10 mouse cellular contexts compared by ENCODE assay signal in the genomic region with DNA sequence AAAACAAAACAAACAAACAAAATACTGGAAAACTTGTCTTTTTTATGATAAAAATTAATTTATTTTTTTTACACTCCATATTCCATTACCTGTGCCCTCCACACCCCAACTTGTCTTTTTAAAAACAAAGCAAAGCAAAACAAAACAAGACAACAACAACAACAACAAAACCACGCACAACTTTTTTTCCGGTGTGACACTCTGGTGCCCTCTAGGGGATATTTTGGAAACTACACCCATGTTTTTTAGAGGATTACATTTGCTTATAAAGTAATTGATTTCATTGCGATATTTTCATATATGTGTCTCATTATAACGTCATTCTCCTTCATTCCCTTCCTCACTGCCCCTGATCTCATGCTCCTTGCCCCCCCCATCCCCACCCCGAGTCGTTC. TPM values are rescaled to one million over a fixed set of nuclear protein-coding genes. Genes with fewer than 3 reads are reported as not detected.
A peak's percentile ranks its signal among the peaks of the same experiment; 100 is the strongest.
DNase-seq lines count a peak whose midpoint lies in the region; TF ChIP-seq lines count a peak whose summit lies in the region.
"Had no signal": no experiment of that assay in that cellular context is flagged by ENCODE, and none has a peak within 500 bp of the region (broad histone marks: within the 10 kb centered on the region; RNA-seq: fewer than 3 reads in every experiment).

No protein-coding gene starts in this region.

- no peaks in the 10 kb centered on the region for H3K9me3 ChIP-seq in ES-Bruce4 (replicated peaks; ENCODE audit: control insufficient read depth, insufficient read depth, low read length, poor library complexity, severe bottlenecking)
- H3K9me3 ChIP-seq: heart, embryonic 13.5 days; neural tube, embryonic 12.5 days had no signal

- no peak overlapping the region for H3K27ac ChIP-seq in layer of hippocampus, adult 2 months
- H3K27ac ChIP-seq in ES-Bruce4 (ENCODE audit: insufficient read depth, low read length), result no peak overlapping the region
- H3K27ac ChIP-seq: heart, embryonic 13.5 days; neural tube, embryonic 12.5 days had no signal

- no peaks in the 10 kb centered on the region for H3K27me3 ChIP-seq in ES-Bruce4 (ENCODE audit: control insufficient read depth, insufficient read depth, low read length, poor library complexity, severe bottlenecking)
- H3K27me3 ChIP-seq: neural tube, embryonic 12.5 days had no signal

- no peaks in the 10 kb centered on the region for H3K4me1 ChIP-seq in ES-Bruce4 (ENCODE audit: control insufficient read depth, insufficient read depth, low read length)
- H3K4me1 ChIP-seq: heart, embryonic 13.5 days; neural tube, embryonic 12.5 days had no signal

- no peak for TF ChIP-seq POLR2A in ES-Bruce4 (IDR thresholded peaks at IDR 0.05; ENCODE audit: insufficient read depth, low read length)

- no peak for TF ChIP-seq EP300 in ES-Bruce4 (IDR thresholded peaks at IDR 0.05; ENCODE audit: insufficient read depth, low read depth, low read length)

- H3K9ac ChIP-seq in ES-Bruce4 (ENCODE audit: low read depth, poor library complexity, severe bottlenecking), result no peak overlapping the region
- H3K9ac ChIP-seq: heart, embryonic 13.5 days; neural tube, embryonic 12.5 days had no signal

- H3K36me3 ChIP-seq in ES-Bruce4 (ENCODE audit: control insufficient read depth, insufficient read depth, low read length, poor library complexity, severe bottlenecking), result no peaks in the 10 kb centered on the region
- H3K36me3 ChIP-seq: heart, embryonic 13.5 days; neural tube, embryonic 12.5 days had no signal

- TF ChIP-seq CTCF in layer of hippocampus, adult 2 months (conservative IDR thresholded peaks at IDR 0.05), result peak; percentile 91
- peak; percentile 1 for TF ChIP-seq CTCF in ES-Bruce4 (IDR thresholded peaks at IDR 0.05; ENCODE audit: low read depth, low read length)

- DNase-seq in cerebellum, adult 9-10 months, result peak; percentile 35
- no peak for DNase-seq in cerebellum, adult 8-10 months
- peak in 1 of 2 experiments; percentile 68 for DNase-seq in layer of hippocampus, adult 2 months (ENCODE audit: low spot score in 2 of 2)
- no peak for DNase-seq in layer of hippocampus, adult 9-11 months
- DNase-seq in lung, postnatal 25 days (ENCODE audit: low spot score), result peak; percentile 22
- DNase-seq in yolk sac, embryonic 10.5 days (ENCODE audit: low spot score), result no peak
- no peak for DNase-seq in left cerebral cortex, adult 9 months (ENCODE audit: low spot score in 2 of 2)

- no peak overlapping the region for H3K4me3 ChIP-seq in layer of hippocampus, adult 2 months
- H3K4me3 ChIP-seq in ES-Bruce4 (ENCODE audit: low read depth, low read length), result no peak overlapping the region
- H3K4me3 ChIP-seq: heart, embryonic 13.5 days; neural tube, embryonic 12.5 days had no signal

RNA-seq across cellular contexts. Expression of a gene that starts 11.2 kb away (rescaled TPM):
- total RNA-seq in layer of hippocampus, adult 2 months (2021), result 10 to 100 TPM; 33.4 to 34.7 TPM
- 21.8 and 24.0 TPM in 2 replicates for polyA plus RNA-seq in ES-Bruce4 (2011; ENCODE audit: insufficient read depth, insufficient read length, low read depth, missing spikeins)

RNA-seq across cellular contexts. Expression of a gene that starts 49.6 kb away (rescaled TPM):
- total RNA-seq in layer of hippocampus, adult 2 months (2021), result 100 to 1,000 TPM; 167 to 172 TPM
- 42.5 and 44.3 TPM in 2 replicates for polyA plus RNA-seq in ES-Bruce4 (2011; ENCODE audit: insufficient read depth, insufficient read length, low read depth, missing spikeins)

Comparison
In these comparisons a context has a peak if more than half of its experiments do, and no peak if none do; other contexts are left out.
1. DNase-seq: peak in cerebellum, adult 9-10 months (single experiment) and lung, postnatal 25 days (single experiment); none in cerebellum, adult 8-10 months (single experiment), layer of hippocampus, adult 9-11 months (single experiment), yolk sac, embryonic 10.5 days (single experiment) and left cerebral cortex, adult 9 months (0 of 2).